Mouse (Mus musculus) inflammation-experienced regulatory T-cells, adult 16 weeks (primary cell): ENCODE results near the gene Atg4b. TPM values are rescaled to one million over a fixed set of nuclear protein-coding genes. Genes with fewer than 3 reads are reported as not detected.

Experiments
- polyA plus RNA-seq: library from polyadenylated mRNA; unstranded; fragments of 100-300 nt; shearing (Covaris generic); gene quantifications from one replicate; pipeline ENCODE4 v1.2.1, GENCODE M21; 2017

Gene Atg4b
- polyA plus RNA-seq: 127 TPM

GRCm38 (mm10) chr1:93751290-93751689 lies at the start of gene Atg4b:
Atg4b (plus strand) TSS chr1:93751500.

GRCm38 (mm10) chr1:93754573-93755290 lies 3.4 kb downstream of the Atg4b start, which contains the start of gene Thap4:
Thap4 (minus strand) TSS chr1:93754864.

GRCm38 (mm10) chr1:93801741-93802238 lies 50.5 kb downstream of the Atg4b start, which contains the start of gene Dtymk:
Dtymk (minus strand) TSS chr1:93801934.

GRCm38 (mm10) chr1:93803556-93804507 lies 52.5 kb downstream of the Atg4b start, which contains the start of gene Ing5:
Ing5 (plus strand) TSS chr1:93803965.

GRCm38 (mm10) chr1:93824609-93825008 lies 73.3 kb downstream of the Atg4b start, which contains the start of gene D2hgdh:
D2hgdh (plus strand) TSS chr1:93824909.

Other genes with a start within 250 kb of the Atg4b start
- 1.9 TPM for gene Farp2, start 239.4 kb upstream of the Atg4b start, polyA plus RNA-seq
- gene Stk25, start 92.8 kb upstream of the Atg4b start, polyA plus RNA-seq: 169 TPM
- not detected for gene Bok, start 65.8 kb upstream of the Atg4b start, polyA plus RNA-seq
- gene Thap4, start 3.4 kb downstream of the Atg4b start, polyA plus RNA-seq: 20.2 TPM
- 149 TPM for gene Dtymk, start 50.4 kb downstream of the Atg4b start, polyA plus RNA-seq
- gene Ing5, start 52.5 kb downstream of the Atg4b start, polyA plus RNA-seq: 39.5 TPM
- gene D2hgdh, start 73.4 kb downstream of the Atg4b start, polyA plus RNA-seq: 33.9 TPM
- not detected for gene Gal3st2, start 109.8 kb downstream of the Atg4b start, polyA plus RNA-seq
- 0.17 TPM for gene Gal3st2b, start 166.8 kb downstream of the Atg4b start, polyA plus RNA-seq
- gene Gal3st2c, start 239.0 kb downstream of the Atg4b start, polyA plus RNA-seq: 0.06 TPM